Mouse (Mus musculus) left cerebral cortex, adult 8-10 months (tissue): ENCODE results near the gene Rps18. TPM values are rescaled to one million over a fixed set of nuclear protein-coding genes. Genes with fewer than 3 reads are reported as not detected.

Experiments used
- DNase-seq, 2 experiments: peaks; one replicate each; pipeline ENCODE4 v3.0.0; 2022; ENCODE audit warnings: low spot score in 2 of 2
- total RNA-seq, 4 experiments: library from RNA; stranded (reverse); gene quantifications; 2 replicates each; pipeline ENCODE4 v1.2.4; 2022

Gene Rps18
- total RNA-seq, 4 experiments from 2014 or later = 328 to 351 (median 339) TPM

GRCm38 (mm10) chr17:33925406-33926116 is 30.2 kb downstream of the Rps18 start:
- DNase-seq = no peak

GRCm38 (mm10) chr17:33924577-33925283 is 31.1 kb downstream of the Rps18 start:
- no peak for DNase-seq

GRCm38 (mm10) chr17:33921361-33921760 is 34.4 kb downstream of the Rps18 start:
- DNase-seq = peak in 1 of 2 experiments; percentile 8

- peak; percentile 67 to 72 for DNase-seq
These were observed 35.3 kb downstream of the Rps18 start for GRCm38 (mm10) chr17:33920282-33921097.

GRCm38 (mm10) chr17:33919351-33920281 is 36.2 kb downstream of the Rps18 start:
- peak; percentile 47 to 49 for DNase-seq

GRCm38 (mm10) chr17:33918293-33919203 is 37.3 kb downstream of the Rps18 start:
- DNase-seq = peak in 1 of 2 experiments; percentile 31

- peak in 1 of 2 experiments; percentile 26 for DNase-seq
These were observed 38.0 kb downstream of the Rps18 start for GRCm38 (mm10) chr17:33917656-33918292.

GRCm38 (mm10) chr17:33916847-33917655 is 38.8 kb downstream of the Rps18 start:
- peak in 1 of 2 experiments; percentile 36 for DNase-seq

GRCm38 (mm10) chr17:33916294-33916693 is 39.5 kb downstream of the Rps18 start:
- peak in 1 of 2 experiments; percentile 28 for DNase-seq

GRCm38 (mm10) chr17:33915671-33916250 is 40.0 kb downstream of the Rps18 start, which contains the start of the genes Tapbp and Zbtb22:
Gene Tapbp (plus strand): TSS chr17:33915899.
Gene Zbtb22 (plus strand): TSS chr17:33915904.
- DNase-seq = peak; percentile 94 to 97

GRCm38 (mm10) chr17:33914969-33915391 is 40.8 kb downstream of the Rps18 start:
- DNase-seq = peak in 1 of 2 experiments; percentile 9

- DNase-seq = no peak
These were observed 41.9 kb downstream of the Rps18 start for GRCm38 (mm10) chr17:33913905-33914304.

- DNase-seq = no peak
These were observed 42.5 kb downstream of the Rps18 start for GRCm38 (mm10) chr17:33913264-33913663.

- DNase-seq = peak in 1 of 2 experiments; percentile 24
These were observed 43.9 kb downstream of the Rps18 start for GRCm38 (mm10) chr17:33911813-33912414.

GRCm38 (mm10) chr17:33911052-33911812 is 44.6 kb downstream of the Rps18 start:
- DNase-seq = no peak

GRCm38 (mm10) chr17:33910346-33911051 is 45.3 kb downstream of the Rps18 start:
- DNase-seq = no peak
